Mouse (Mus musculus) lung, postnatal 0 days (tissue): ENCODE measurements around the gene Irf2. TPM values are rescaled to one million over a fixed set of nuclear protein-coding genes. Genes with fewer than 3 reads are reported as not detected.

Experiments
- ATAC-seq: fragments of 200-750 bp; cut with Nextera tagmentation; 2 replicates; pipeline ENCODE4 v1.8.0; 2017; ENCODE audit warnings: moderate library complexity
- DNase-seq: peaks from one replicate; pipeline ENCODE4 v3.0.0-alpha.2; 2016; ENCODE audit warnings: low spot score
- H3K27ac ChIP-seq: fragments of 300-500 bp; sonication (generic); 2 replicates; pipeline ENCODE4 v1.5.1; 2014; ENCODE audit warnings: antibody characterized with exemption, mild to moderate bottlenecking, low read length, mixed read lengths
- H3K27me3 ChIP-seq: fragments of 300-500 bp; sonication (generic); replicated peaks from 2 replicates; pipeline ENCODE4 v1.6.1; 2014; ENCODE audit warnings: low read length, mixed read lengths; ENCODE audit not compliant: insufficient read depth
- H3K36me3 ChIP-seq: fragments of 300-500 bp; sonication (generic); 2 replicates; pipeline ENCODE4 v1.6.1; 2014; ENCODE audit warnings: low read length, mixed read lengths; ENCODE audit not compliant: insufficient read depth
- H3K4me1 ChIP-seq: fragments of 300-500 bp; sonication (generic); 2 replicates; pipeline ENCODE4 v1.6.1; 2014; ENCODE audit warnings: antibody characterized with exemption, low read depth, low read length, mixed read lengths; ENCODE audit not compliant: insufficient read depth
- H3K4me2 ChIP-seq: fragments of 300-500 bp; sonication (generic); replicated peaks from 2 replicates; pipeline ENCODE4 v1.6.1; 2014; ENCODE audit warnings: low read depth, mild to moderate bottlenecking, low read length, moderate library complexity, mixed read lengths
- H3K4me3 ChIP-seq: fragments of 300-500 bp; sonication (generic); 2 replicates; pipeline ENCODE4 v1.5.1; 2014; ENCODE audit warnings: low read depth, low read length
- H3K9ac ChIP-seq: fragments of 300-500 bp; sonication (generic); replicated peaks from 2 replicates; pipeline ENCODE4 v1.6.1; 2014; ENCODE audit warnings: low read depth, mild to moderate bottlenecking
- H3K9me3 ChIP-seq: fragments of 300-500 bp; sonication (generic); 2 replicates; pipeline ENCODE4 v1.6.1; 2016; ENCODE audit warnings: low read length, mixed read lengths
- CTCF ChIP-seq: IDR thresholded peaks from 2 replicates; pipeline ENCODE4 v1.5.1; 2016; ENCODE audit warnings: antibody characterized with exemption, mild to moderate bottlenecking
- EP300 ChIP-seq: IDR thresholded peaks from 2 replicates; pipeline ENCODE4 v1.6.1; 2016; ENCODE audit warnings: antibody characterized with exemption, mild to moderate bottlenecking, control low read depth
- WGBS: fragments of 180-500 bp; shearing (Covaris S2); extraction: QIAGEN DNeasy Blood & Tissue Kit; methylation state at CpG from one replicate; pipeline ENCODE4 v1.1.7; 2014; 5-methylcytosine and 5-hydroxymethylcytosine counted together
- polyA plus RNA-seq: library from polyadenylated mRNA; unstranded; fragments of >200 nt; fragmentation: Nextera tagmentation; extraction: Ambion mirVana; gene quantifications from 2 replicates; pipeline ENCODE4 v1.2.1, GENCODE M21; 2015

The Irf2 gene
- polyA plus RNA-seq, 1 experiment from 2014 or later = 64.9 TPM

- Histone ChIP-seq H3K9ac (no peak overlapping the region), H3K4me1 (peaks cover 3% of the 10 kb centered on the region; the same call in 1 of the 2 replicates), H3K27me3 (no peaks in the 10 kb centered on the region), H3K36me3 (no peaks in the 10 kb centered on the region), H3K4me3 (no peak overlapping the region), H3K27ac (no peak overlapping the region), H3K4me2 (no peak overlapping the region), H3K9me3 (no peaks in the 10 kb centered on the region)
- no peak for TF ChIP-seq EP300
- no peak for TF ChIP-seq CTCF
- WGBS = 91% methylated on average over 5 of the region's 5 CpGs
- no peak for ATAC-seq
- no peak for DNase-seq
Measured at GRCm38 (mm10) chr8:46782254-46782653, 42.7 kb downstream of the Irf2 start.

GRCm38 (mm10) chr8:46785070-46785469 is 45.5 kb downstream of the Irf2 start:
- Histone ChIP-seq H3K36me3 (no peaks in the 10 kb centered on the region), H3K4me3 (no peak overlapping the region), H3K27me3 (no peaks in the 10 kb centered on the region), H3K27ac (no peak overlapping the region), H3K9ac (no peak overlapping the region), H3K4me1 (no peaks in the 10 kb centered on the region), H3K9me3 (no peaks in the 10 kb centered on the region), H3K4me2 (no peak overlapping the region)
- DNase-seq (no peak), ATAC-seq (no peak)
- TF ChIP-seq CTCF = no peak
- no peak for TF ChIP-seq EP300
- WGBS = 54% methylated on average over 2 of the region's 2 CpGs

DNA sequence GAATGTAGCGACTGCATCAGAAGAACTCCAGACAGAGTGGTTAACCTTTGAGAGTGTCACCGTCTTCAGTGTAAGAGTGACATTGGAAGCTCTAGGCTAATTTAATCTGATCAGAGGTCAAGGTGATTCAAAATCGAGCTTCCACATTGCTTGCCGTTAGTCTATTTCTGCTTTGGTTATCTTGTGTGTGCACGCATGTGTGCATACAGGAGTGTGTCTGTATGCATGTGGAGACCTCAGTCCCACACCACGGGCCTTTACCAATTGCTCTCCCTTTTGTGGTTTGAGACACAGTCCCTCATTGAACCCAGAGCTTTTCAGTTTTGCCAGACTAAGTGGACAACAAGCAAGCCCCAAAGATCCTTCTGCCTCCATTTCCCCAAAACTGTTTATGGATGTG is 46.4 kb downstream of the Irf2 start:
- Histone ChIP-seq H3K4me2 (no peak overlapping the region), H3K9me3 (no peaks in the 10 kb centered on the region), H3K4me3 (no peak overlapping the region), H3K4me1 (peaks cover 3% of the 10 kb centered on the region; the same call in 1 of the 2 replicates), H3K27ac (no peak overlapping the region), H3K27me3 (no peaks in the 10 kb centered on the region), H3K9ac (no peak overlapping the region), H3K36me3 (no peaks in the 10 kb centered on the region)
- DNase-seq (no peak), ATAC-seq (no peak)
- TF ChIP-seq EP300 (no peak), CTCF (no peak)
- WGBS = 89% methylated on average over 6 of the region's 6 CpGs

- peak; percentile 34 for TF ChIP-seq CTCF
- no peak for TF ChIP-seq EP300
- Histone ChIP-seq H3K27ac (peak overlapping the region; percentile 33; the same call in 1 of the 2 replicates), H3K27me3 (no peaks in the 10 kb centered on the region), H3K4me3 (no peak overlapping the region), H3K9ac (no peak overlapping the region), H3K4me2 (no peak overlapping the region), H3K36me3 (no peaks in the 10 kb centered on the region), H3K4me1 (peaks cover 15% of the 10 kb centered on the region; the same call in 1 of the 2 replicates), H3K9me3 (no peaks in the 10 kb centered on the region)
- DNase-seq (peak; percentile 59), ATAC-seq (no peak)
- 69% methylated on average over 5 of the region's 5 CpGs for WGBS
Measured at GRCm38 (mm10) chr8:46789091-46789881, 49.8 kb downstream of the Irf2 start.

- no peak for TF ChIP-seq CTCF
- TF ChIP-seq EP300 = no peak
- Histone ChIP-seq H3K9ac (no peak overlapping the region), H3K9me3 (no peaks in the 10 kb centered on the region), H3K27me3 (no peaks in the 10 kb centered on the region), H3K4me2 (no peak overlapping the region; the same call in 1 of the 2 replicates), H3K4me3 (no peak overlapping the region), H3K4me1 (peaks cover 15% of the 10 kb centered on the region; the same call in 1 of the 2 replicates), H3K27ac (peak overlapping the region; percentile 57), H3K36me3 (peaks cover 9% of the 10 kb centered on the region)
- 59% methylated on average over 5 of the region's 5 CpGs for WGBS
- ATAC-seq = peak; percentile 53
- peak; percentile 23 for DNase-seq
Measured at GRCm38 (mm10) chr8:46791664-46792371, 52.3 kb downstream of the Irf2 start.

- H3K27me3 ChIP-seq = no peaks in the 10 kb centered on the region
- peak; percentile 52 for DNase-seq
- H3K4me3 ChIP-seq = no peak overlapping the region
- H3K9me3 ChIP-seq = no peaks in the 10 kb centered on the region
- no peak overlapping the region for H3K4me2 ChIP-seq
- ATAC-seq = peak; percentile 56
- H3K4me1 ChIP-seq = peaks cover 16% of the 10 kb centered on the region; the same call in 1 of the 2 replicates
- no peak overlapping the region for H3K9ac ChIP-seq
- WGBS = 71% methylated on average over 2 of the region's 2 CpGs
- TF ChIP-seq CTCF (no peak), EP300 (no peak)
- peaks cover 14% of the 10 kb centered on the region for H3K36me3 ChIP-seq
- peak overlapping the region; percentile 57 for H3K27ac ChIP-seq
Measured at GRCm38 (mm10) chr8:46792653-46793052, 53.1 kb downstream of the Irf2 start.
